11 mouse cellular contexts compared by ENCODE assay signal in the genomic region with DNA sequence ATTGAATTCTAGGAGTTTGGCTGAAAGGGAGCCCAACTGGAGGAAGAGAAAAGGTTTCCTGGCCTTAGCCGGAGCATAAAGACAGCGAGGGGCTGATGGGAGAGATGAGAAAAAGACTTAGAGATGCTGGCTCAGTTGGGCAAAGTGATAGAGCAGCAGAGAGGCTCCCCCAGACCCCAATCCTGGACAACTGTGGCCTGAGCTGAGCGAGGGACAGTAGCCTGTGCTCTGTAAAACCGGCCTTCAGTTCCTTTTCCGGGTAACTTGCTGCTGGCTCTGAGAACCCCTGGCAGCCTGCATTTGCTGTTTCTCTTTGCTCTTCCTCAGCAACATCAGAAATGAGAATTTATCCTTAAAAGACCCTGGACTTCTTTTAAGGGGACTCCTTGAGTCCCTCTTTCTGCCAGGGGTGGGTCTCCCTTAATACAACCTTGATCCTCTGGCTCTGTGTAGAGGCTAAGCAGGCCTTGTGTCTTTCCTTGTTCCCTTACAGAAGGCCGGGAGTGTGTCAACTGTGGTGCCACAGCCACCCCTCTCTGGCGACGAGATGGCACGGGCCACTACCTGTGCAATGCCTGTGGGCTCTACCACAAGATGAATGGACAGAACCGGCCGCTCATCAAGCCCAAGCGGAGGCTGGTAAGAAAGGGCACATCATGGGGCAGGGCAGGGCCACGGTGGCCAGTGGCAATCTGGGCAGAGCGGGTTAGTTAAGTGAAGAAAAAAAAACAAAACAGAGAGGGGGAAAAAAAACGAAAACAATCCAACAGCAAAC. TPM values are rescaled to one million over a fixed set of nuclear protein-coding genes. Genes with fewer than 3 reads are reported as not detected.
DNase-seq lines count a peak whose midpoint lies in the region; ATAC-seq and TF ChIP-seq lines count a peak whose summit lies in the region.
"Had no signal": no experiment of that assay in that cellular context is flagged by ENCODE, and none has a peak within 500 bp of the region (broad histone marks: within the 10 kb centered on the region; RNA-seq: fewer than 3 reads in every experiment).

No protein-coding gene starts in this region.

- TF ChIP-seq CTCF in midbrain, postnatal 0 days (IDR thresholded peaks at IDR 0.05), result no peak

- no peak for ATAC-seq in heart, embryonic 11.5 days (replicated peaks; ENCODE audit: insufficient number of reproducible peaks, low FRiP score, low TSS enrichment)
- no peak for ATAC-seq in midbrain, postnatal 0 days (ENCODE audit: low FRiP score)
- no peak for ATAC-seq in hindbrain, embryonic 11.5 days (ENCODE audit: low FRiP score)
- no peak for ATAC-seq in stomach, embryonic 14.5 days (ENCODE audit: insufficient number of reproducible peaks, insufficient read depth, low FRiP score, low read depth)
- ATAC-seq in activated CD4-positive, CD25-positive, alpha-beta regulatory T cell, adult 4 months, result no peak

- no peaks in the 10 kb centered on the region for H3K9me3 ChIP-seq in heart, embryonic 11.5 days (replicated peaks; ENCODE audit: control insufficient read depth, low read length)
- H3K9me3 ChIP-seq in midbrain, embryonic 10.5 days (replicated peaks), result no peaks in the 10 kb centered on the region
- no peaks in the 10 kb centered on the region for H3K9me3 ChIP-seq in midbrain, postnatal 0 days (ENCODE audit: low read length)
- H3K9me3 ChIP-seq in hindbrain, embryonic 11.5 days (ENCODE audit: control insufficient read depth, low read length), result no peaks in the 10 kb centered on the region
- no peaks in the 10 kb centered on the region for H3K9me3 ChIP-seq in stomach, embryonic 14.5 days (ENCODE audit: control insufficient read depth, low read depth, low read length)

- DNase-seq in heart, postnatal 4 days, result no peak
- peak; percentile 46 for DNase-seq in midbrain, embryonic 10.5 days (ENCODE audit: low spot score)
- DNase-seq in midbrain, postnatal 0 days (ENCODE audit: low spot score), result no peak
- peak; percentile 59 for DNase-seq in hindbrain, embryonic 11.5 days (ENCODE audit: low spot score)
- DNase-seq in urinary bladder, postnatal 25 days (ENCODE audit: low spot score), result no peak

- H3K4me1 ChIP-seq in heart, embryonic 11.5 days (ENCODE audit: control insufficient read depth, insufficient read depth, low read length), result peaks cover 38% of the 10 kb centered on the region
- H3K4me1 ChIP-seq in midbrain, embryonic 10.5 days, result peaks cover 71% of the 10 kb centered on the region
- no peaks in the 10 kb centered on the region for H3K4me1 ChIP-seq in midbrain, postnatal 0 days (ENCODE audit: insufficient read depth, low read length)
- H3K4me1 ChIP-seq in hindbrain, embryonic 11.5 days (replicated peaks; ENCODE audit: control insufficient read depth, insufficient read depth, low read length), result peaks cover 16% of the 10 kb centered on the region
- peaks cover 26% of the 10 kb centered on the region for H3K4me1 ChIP-seq in stomach, embryonic 14.5 days (ENCODE audit: control insufficient read depth, insufficient read depth, low read length)

- peak overlapping the region; percentile 14; the same call in 1 of the 2 replicates for H3K4me3 ChIP-seq in heart, embryonic 11.5 days (ENCODE audit: low read depth, low read length)
- peak overlapping the region; percentile 29; the same call in 1 of the 2 replicates for H3K4me3 ChIP-seq in midbrain, embryonic 10.5 days
- no peak overlapping the region for H3K4me3 ChIP-seq in midbrain, postnatal 0 days (ENCODE audit: low read depth, low read length)
- 0 out of 2 replicates have a peak overlapping the region, but pooled peaks have one; percentile 15 for H3K4me3 ChIP-seq in hindbrain, embryonic 11.5 days (ENCODE audit: low read depth, low read length)
- H3K4me3 ChIP-seq in stomach, embryonic 14.5 days (ENCODE audit: low read depth, low read length), result no peak overlapping the region

- H3K4me2 ChIP-seq in heart, embryonic 11.5 days, result peak overlapping the region; percentile 71
- H3K4me2 ChIP-seq in midbrain, postnatal 0 days (ENCODE audit: low read depth, low read length, poor library complexity, severe bottlenecking), result no peak overlapping the region
- H3K4me2 ChIP-seq in hindbrain, embryonic 11.5 days (replicated peaks; ENCODE audit: low read depth, low read length), result 0 out of 2 replicates have a peak overlapping the region, but pooled peaks have one; percentile 3
- no peak overlapping the region for H3K4me2 ChIP-seq in stomach, embryonic 14.5 days (replicated peaks; ENCODE audit: low read depth, low read length)

- WGBS in heart, embryonic 11.5 days (ENCODE audit: insufficient replicate concordance), result 16% methylated on average over 15 of the region's 15 CpGs
- WGBS in midbrain, embryonic 10.5 days, result 4% methylated on average over 15 of the region's 15 CpGs
- 22% methylated on average over 15 of the region's 15 CpGs for WGBS in midbrain, postnatal 0 days
- 5% methylated on average over 15 of the region's 15 CpGs for WGBS in hindbrain, embryonic 11.5 days
- 26% methylated on average over 15 of the region's 15 CpGs for WGBS in stomach, embryonic 14.5 days

- H3K27ac ChIP-seq in heart, embryonic 11.5 days (ENCODE audit: low read depth, low read length), result peak overlapping the region; percentile 75
- no peak overlapping the region for H3K27ac ChIP-seq in midbrain, embryonic 10.5 days (replicated peaks)
- no peak overlapping the region for H3K27ac ChIP-seq in midbrain, postnatal 0 days (ENCODE audit: low read depth, low read length)
- H3K27ac ChIP-seq in hindbrain, embryonic 11.5 days (ENCODE audit: low read depth, low read length), result no peak overlapping the region
- peak overlapping the region; percentile 35; the same call in 1 of the 2 replicates for H3K27ac ChIP-seq in stomach, embryonic 14.5 days (ENCODE audit: low read length)

- peak overlapping the region; percentile 52; the same call in 1 of the 2 replicates for H3K9ac ChIP-seq in heart, embryonic 11.5 days (ENCODE audit: low read depth, low read length)
- H3K9ac ChIP-seq in midbrain, postnatal 0 days (replicated peaks; ENCODE audit: low read length, poor library complexity, severe bottlenecking), result no peak overlapping the region
- H3K9ac ChIP-seq in hindbrain, embryonic 11.5 days (ENCODE audit: low read depth, low read length), result no peak overlapping the region
- no peak overlapping the region for H3K9ac ChIP-seq in stomach, embryonic 14.5 days (replicated peaks; ENCODE audit: low read depth, low read length)

- H3K36me3 ChIP-seq in heart, embryonic 11.5 days (ENCODE audit: control insufficient read depth, insufficient read depth, low read length), result no peaks in the 10 kb centered on the region
- H3K36me3 ChIP-seq in midbrain, embryonic 10.5 days, result no peaks in the 10 kb centered on the region
- no peaks in the 10 kb centered on the region for H3K36me3 ChIP-seq in midbrain, postnatal 0 days (ENCODE audit: insufficient read depth, low read length)
- no peaks in the 10 kb centered on the region for H3K36me3 ChIP-seq in hindbrain, embryonic 11.5 days (ENCODE audit: control insufficient read depth, insufficient read depth, low read length)
- no peaks in the 10 kb centered on the region for H3K36me3 ChIP-seq in stomach, embryonic 14.5 days (ENCODE audit: control insufficient read depth, insufficient read depth, low read length)

- H3K27me3 ChIP-seq in heart, embryonic 11.5 days (ENCODE audit: control insufficient read depth, insufficient read depth, low read length), result peaks cover 90% of the 10 kb centered on the region
- H3K27me3 ChIP-seq in midbrain, embryonic 10.5 days (ENCODE audit: low read depth, poor library complexity, severe bottlenecking), result peaks cover 100% of the 10 kb centered on the region
- H3K27me3 ChIP-seq in midbrain, postnatal 0 days (ENCODE audit: insufficient read depth, low read length), result peaks cover 82% of the 10 kb centered on the region
- H3K27me3 ChIP-seq in hindbrain, embryonic 11.5 days (ENCODE audit: control insufficient read depth, insufficient read depth, low read length), result peaks cover 90% of the 10 kb centered on the region
- peaks cover 89% of the 10 kb centered on the region for H3K27me3 ChIP-seq in stomach, embryonic 14.5 days (ENCODE audit: control insufficient read depth, insufficient read depth, low read length)

RNA-seq across cellular contexts. Expression of a gene that starts 8.4 kb away (rescaled TPM):
- polyA plus RNA-seq in heart, embryonic 11.5 days (2014; fragmentation: Nextera tagmentation; extraction: Ambion mirVana), result 14.3 and 14.5 TPM in 2 replicates
- 10 to 100 TPM; 15.2 to 16.8 TPM for total RNA-seq in heart, postnatal 4 days (2021)
- 19.3 and 36.1 TPM in 2 replicates for polyA plus RNA-seq in midbrain, embryonic 10.5 days (2016; fragmentation: Nextera tagmentation; extraction: Ambion mirVana)
- total RNA-seq in midbrain, postnatal 0 days (2014; rRNA removed), result 9.2 and 19.3 TPM in 2 replicates
- polyA plus RNA-seq in midbrain, postnatal 0 days (2015; fragmentation: Nextera tagmentation; extraction: Ambion mirVana), result 17.2 and 18.5 TPM in 2 replicates
- 18.2 and 26.3 TPM in 2 replicates for polyA plus RNA-seq in hindbrain, embryonic 11.5 days (2014; fragmentation: Nextera tagmentation; extraction: Ambion mirVana)
- polyA plus RNA-seq in stomach, embryonic 14.5 days (2014; fragmentation: Nextera tagmentation; extraction: Ambion mirVana), result 3.3 and 3.5 TPM in 2 replicates
- not detected for polyA plus RNA-seq in activated CD4-positive, CD25-positive, alpha-beta regulatory T cell, adult 4 months (2017; shearing (Covaris generic))

RNA-seq across cellular contexts. Expression of a gene that starts 20.0 kb away (rescaled TPM):
- not detected in 2 replicates for polyA plus RNA-seq in heart, embryonic 11.5 days (2014; fragmentation: Nextera tagmentation; extraction: Ambion mirVana)
- total RNA-seq in heart, postnatal 4 days (2021), result not detected
- polyA plus RNA-seq in midbrain, embryonic 10.5 days (2016; fragmentation: Nextera tagmentation; extraction: Ambion mirVana), result not detected in 2 replicates
- total RNA-seq in midbrain, postnatal 0 days (2014; rRNA removed), result not detected in 2 replicates
- not detected in 2 replicates for polyA plus RNA-seq in midbrain, postnatal 0 days (2015; fragmentation: Nextera tagmentation; extraction: Ambion mirVana)
- polyA plus RNA-seq in hindbrain, embryonic 11.5 days (2014; fragmentation: Nextera tagmentation; extraction: Ambion mirVana), result not detected in 2 replicates
- not detected in 2 replicates for polyA plus RNA-seq in stomach, embryonic 14.5 days (2014; fragmentation: Nextera tagmentation; extraction: Ambion mirVana)
- polyA plus RNA-seq in activated CD4-positive, CD25-positive, alpha-beta regulatory T cell, adult 4 months (2017; shearing (Covaris generic)), result not detected
- total RNA-seq: adrenal gland, postnatal 4 days; heart, postnatal 36 days; left cerebral cortex, postnatal 36 days had no signal

Comparison
In these comparisons a context has a peak if more than half of its experiments do, and no peak if none do; other contexts are left out.
1. H3K4me3 ChIP-seq: peak in heart, embryonic 11.5 days (single experiment), midbrain, embryonic 10.5 days (single experiment) and hindbrain, embryonic 11.5 days (single experiment); none in midbrain, postnatal 0 days (single experiment) and stomach, embryonic 14.5 days (single experiment).
2. DNase-seq: peak in midbrain, embryonic 10.5 days (single experiment) and hindbrain, embryonic 11.5 days (single experiment); none in heart, postnatal 4 days (single experiment), midbrain, postnatal 0 days (single experiment) and urinary bladder, postnatal 25 days (single experiment).
3. H3K27ac ChIP-seq: peak in heart, embryonic 11.5 days (single experiment) and stomach, embryonic 14.5 days (single experiment); none in midbrain, embryonic 10.5 days (single experiment), midbrain, postnatal 0 days (single experiment) and hindbrain, embryonic 11.5 days (single experiment).
4. H3K4me2 ChIP-seq: peak in heart, embryonic 11.5 days (single experiment) and hindbrain, embryonic 11.5 days (single experiment); none in midbrain, postnatal 0 days (single experiment) and stomach, embryonic 14.5 days (single experiment).